Mouse (Mus musculus) right cerebral cortex, adult 2 months (tissue): ENCODE results near the gene Inpp5d.

Experiments
- DNase-seq, 2 experiments: peaks; one replicate each; pipeline ENCODE4 v3.0.0; 2021 to 2022; ENCODE audit warnings: low spot score in 2 of 2

Gene Inpp5d

DNA sequence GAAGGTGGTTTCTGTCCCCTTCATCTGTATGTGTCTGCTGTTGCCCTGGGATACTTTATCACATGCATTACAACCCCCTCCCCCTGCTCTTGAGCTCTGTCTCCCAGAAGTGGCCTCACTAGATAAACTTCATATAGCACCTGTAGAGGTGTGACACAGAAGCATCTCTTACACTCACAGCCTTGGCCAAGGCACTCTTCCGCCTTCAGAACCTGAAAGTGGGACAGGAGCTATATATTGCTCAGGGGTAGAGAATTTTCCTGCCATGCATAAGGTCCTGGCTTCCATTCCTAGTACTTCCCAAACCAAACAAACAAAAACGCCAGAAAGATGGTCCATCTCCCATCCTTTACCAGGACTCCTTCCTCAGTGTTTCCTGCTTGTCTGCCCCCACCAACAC lies 84.1 kb downstream of the Inpp5d start:
- DNase-seq: no peak

DNA sequence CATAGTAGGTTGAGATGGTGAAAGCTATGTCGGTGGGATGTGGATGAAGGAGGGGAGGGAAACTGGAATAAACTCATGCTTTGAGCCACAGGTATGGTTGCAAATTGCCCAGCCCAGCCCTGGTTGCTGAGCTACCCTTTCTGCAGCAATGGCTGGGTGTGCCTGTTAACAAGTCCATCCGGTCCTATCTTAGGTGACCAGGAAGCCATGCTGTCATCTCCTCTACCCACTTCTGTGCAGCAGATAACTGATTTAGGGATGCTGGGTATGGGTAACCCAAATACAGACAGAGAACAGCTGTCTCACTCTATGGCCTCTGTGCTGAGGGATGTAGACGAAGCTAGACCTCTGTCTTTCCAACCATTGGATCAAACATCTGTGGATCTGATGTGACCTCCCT lies 86.2 kb downstream of the Inpp5d start:
- DNase-seq: no peak

- DNase-seq: peak; percentile 66 to 74
Measured at GRCm38 (mm10) chr1:87709020-87709419, 88.9 kb downstream of the Inpp5d start.

DNA sequence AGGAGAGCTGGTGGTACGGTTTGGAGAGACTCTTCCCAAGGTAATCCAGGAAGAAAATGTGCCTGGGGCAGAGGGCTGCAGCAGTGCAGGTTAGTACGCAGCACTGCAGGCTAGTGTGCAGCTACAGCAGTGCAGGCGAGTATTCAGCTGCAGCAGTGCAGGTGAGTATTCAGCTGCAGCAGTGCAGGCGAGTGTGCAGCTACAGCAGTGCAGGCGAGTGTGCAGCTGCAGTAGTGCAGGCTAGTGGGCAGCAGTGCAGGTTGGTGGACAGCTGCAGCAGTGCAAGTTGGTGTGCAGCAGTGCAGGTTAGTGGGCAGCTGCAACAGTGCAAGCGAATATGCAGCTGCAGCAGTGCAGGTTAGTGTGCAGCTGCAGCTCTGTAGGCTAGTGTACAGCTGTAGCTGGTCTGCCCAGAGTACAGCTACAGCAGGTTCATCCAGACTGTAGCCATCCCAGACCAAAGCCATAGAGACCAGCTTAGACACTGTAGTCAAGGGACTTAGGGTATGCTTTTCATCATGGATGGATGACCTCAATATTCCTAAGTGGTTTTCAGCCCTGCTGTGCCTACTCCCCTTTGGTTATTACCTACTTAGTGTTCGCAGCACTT lies 89.7 kb downstream of the Inpp5d start:
- no peak for DNase-seq

- DNase-seq: no peak
Measured at GRCm38 (mm10) chr1:87711938-87712613, 92.0 kb downstream of the Inpp5d start.

DNA sequence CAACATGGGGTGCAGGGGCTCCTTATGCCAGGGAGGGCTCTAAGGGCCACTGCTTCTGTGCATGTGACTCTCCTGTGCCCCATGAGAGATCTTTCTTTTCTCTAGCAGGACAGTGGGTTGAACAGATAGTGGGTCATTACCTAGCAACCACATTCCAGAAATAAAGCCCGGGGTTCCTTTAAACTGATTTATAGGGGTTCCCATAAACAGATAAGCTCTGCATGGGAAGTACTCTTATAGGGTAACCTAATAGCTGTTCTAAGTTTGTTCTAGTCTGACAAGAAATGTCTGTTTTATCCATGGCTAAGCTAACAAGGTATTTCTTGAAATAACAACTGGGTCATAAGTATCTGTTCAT lies 92.5 kb downstream of the Inpp5d start:
- DNase-seq: no peak

DNA sequence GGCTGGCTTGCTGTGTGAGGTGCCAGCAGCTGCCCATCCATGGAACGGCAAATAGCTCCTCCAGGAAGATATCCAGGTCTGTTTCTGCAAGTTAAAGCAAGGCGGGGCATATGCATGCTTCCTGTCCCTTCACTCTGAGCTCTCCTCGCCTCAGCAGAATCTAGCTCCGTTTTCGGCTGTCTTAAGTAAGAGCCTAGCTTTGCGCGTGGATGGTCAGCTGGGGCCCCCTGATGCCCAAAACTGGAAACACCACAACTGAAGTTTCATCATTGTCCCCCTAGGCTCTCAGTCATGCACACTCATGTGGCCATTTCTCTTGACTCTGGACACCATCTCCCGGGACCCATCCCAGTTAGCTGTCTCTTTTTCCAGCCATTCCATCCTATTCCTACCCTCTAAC lies 101.3 kb downstream of the Inpp5d start:
- peak; percentile 67 to 69 for DNase-seq

GRCm38 (mm10) chr1:87722081-87722480 lies 102.0 kb downstream of the Inpp5d start:
- no peak for DNase-seq

- DNase-seq: no peak
Measured at GRCm38 (mm10) chr1:87723351-87723750, 103.2 kb downstream of the Inpp5d start.

GRCm38 (mm10) chr1:87729070-87729469 lies 109.0 kb downstream of the Inpp5d start:
- DNase-seq: no peak

- DNase-seq: no peak
Measured at GRCm38 (mm10) chr1:87729850-87730249, 109.7 kb downstream of the Inpp5d start.

DNA sequence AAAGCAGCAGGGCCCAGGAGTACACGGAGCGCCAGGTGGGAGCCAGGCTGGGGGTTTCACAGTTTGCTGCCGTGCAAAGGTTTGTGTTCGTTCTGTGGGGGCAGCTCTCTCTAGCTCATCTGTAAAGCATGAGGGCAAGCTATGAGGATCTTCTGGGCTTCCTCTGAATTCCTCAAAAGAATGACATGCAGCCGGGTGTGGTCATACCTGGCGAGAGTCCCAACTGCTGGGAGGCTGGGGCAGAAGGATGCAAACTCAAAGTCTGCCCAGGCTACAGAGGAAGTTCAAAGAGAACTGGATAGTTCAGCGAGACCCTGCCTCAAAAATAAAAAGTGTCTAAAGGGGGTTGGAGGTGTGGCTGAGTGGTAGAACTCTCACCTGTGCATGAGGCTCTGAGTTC lies 110.2 kb downstream of the Inpp5d start:
- no peak for DNase-seq

GRCm38 (mm10) chr1:87733212-87733611 lies 113.1 kb downstream of the Inpp5d start:
- peak; percentile 50 to 58 for DNase-seq

GRCm38 (mm10) chr1:87734153-87734552 lies 114.0 kb downstream of the Inpp5d start:
- peak; percentile 41 to 46 for DNase-seq

GRCm38 (mm10) chr1:87740584-87741290 lies 120.6 kb downstream of the Inpp5d start:
- DNase-seq: peak in 1 of 2 experiments; percentile 48

DNA sequence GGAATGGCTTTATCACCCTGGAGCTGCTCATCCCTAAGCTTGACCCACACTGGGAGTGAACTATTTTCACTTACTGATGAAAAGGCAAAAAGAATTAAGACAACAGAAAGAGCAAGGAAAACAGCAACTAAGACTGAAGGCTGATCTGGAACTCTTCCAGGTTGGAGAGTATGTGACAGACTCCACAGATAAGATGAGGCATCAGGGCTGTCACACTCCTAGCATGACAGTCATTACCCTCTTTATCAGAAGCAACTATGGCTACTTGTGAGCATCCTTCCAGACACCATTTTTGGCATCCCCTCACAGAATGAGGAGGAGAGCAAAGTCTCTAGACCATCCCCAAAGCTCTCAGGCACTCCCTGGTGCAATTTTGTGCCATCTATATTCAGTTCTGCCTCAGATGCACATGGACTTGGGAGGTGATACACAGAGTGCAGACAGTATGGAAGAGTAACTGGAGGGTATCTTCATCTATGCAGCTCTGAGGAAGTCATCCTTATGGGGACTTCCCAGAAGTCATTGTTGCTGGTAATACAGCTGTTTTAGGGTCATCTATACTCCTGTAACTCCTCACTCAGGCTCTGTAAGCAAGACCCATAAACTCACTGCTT lies 129.4 kb downstream of the Inpp5d start:
- DNase-seq: no peak

DNA sequence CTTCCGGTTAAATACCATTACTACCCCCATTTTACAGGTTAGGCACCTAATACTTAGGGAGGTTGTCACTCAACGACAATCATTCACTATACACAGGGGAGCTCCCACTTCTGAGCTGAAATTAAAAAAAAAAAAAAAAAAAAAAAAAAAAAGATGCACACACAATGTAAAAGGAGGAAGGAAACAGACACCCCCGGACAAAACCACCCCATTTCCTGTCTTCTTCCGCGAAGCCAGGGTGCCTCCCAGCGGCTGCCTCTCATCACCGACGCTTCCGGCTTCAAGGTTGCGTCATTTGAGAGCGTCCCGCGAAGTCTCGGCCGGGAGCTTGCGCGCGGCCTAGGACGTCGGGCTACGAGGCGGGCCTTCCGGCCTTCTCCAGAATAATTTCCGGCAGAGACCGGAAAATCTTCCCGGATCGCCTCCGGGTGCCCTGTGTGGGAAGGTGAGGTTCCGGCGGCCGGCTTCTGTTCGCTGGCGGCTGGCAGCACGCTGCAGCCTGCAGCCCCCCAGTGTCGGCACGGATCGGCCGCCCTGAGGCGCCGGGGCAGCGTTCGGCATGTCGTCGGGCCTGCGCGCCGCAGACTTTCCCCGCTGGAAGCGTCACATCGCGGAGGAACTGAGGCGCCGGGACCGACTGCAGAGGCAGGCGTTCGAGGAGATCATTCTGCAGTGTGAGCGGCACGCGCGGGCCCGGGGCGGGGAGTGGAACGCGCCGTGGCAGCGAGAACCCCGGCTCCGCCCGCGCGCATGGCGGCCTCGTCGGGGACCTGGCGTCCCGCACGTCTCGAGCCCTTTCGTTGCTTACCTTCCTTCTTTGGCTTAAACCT lies 135.7 kb downstream of the Inpp5d start, which contains the start of gene Atg16l1:
Atg16l1 (plus strand) TSS at position 230 of the 830 bp plus-strand sequence.
- peak; percentile 97 to 98 for DNase-seq

- DNase-seq: no peak
Measured at GRCm38 (mm10) chr1:87763821-87764220, 143.7 kb downstream of the Inpp5d start.

DNA sequence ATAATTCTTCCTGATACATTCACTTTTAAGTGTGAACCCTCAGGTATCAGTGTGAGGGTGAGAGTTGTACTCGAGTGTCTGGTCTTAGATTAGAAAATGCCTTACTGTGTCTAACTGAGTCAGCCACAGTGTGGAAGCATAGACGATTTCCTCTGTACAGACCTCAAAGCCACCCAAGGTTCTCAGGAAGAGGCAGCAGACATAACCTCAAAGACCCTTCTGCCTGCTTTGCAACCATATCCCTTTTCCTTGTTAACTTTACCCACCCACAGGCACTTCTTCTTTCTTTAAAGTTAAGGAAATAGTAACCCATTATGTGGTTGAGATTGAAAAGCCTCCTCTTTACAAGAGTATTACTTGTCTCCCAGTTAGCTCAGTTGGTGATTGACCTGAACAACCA lies 145.6 kb downstream of the Inpp5d start:
- DNase-seq: no peak

GRCm38 (mm10) chr1:87766233-87766632 lies 146.1 kb downstream of the Inpp5d start:
- DNase-seq: peak in 1 of 2 experiments; percentile 28

DNA sequence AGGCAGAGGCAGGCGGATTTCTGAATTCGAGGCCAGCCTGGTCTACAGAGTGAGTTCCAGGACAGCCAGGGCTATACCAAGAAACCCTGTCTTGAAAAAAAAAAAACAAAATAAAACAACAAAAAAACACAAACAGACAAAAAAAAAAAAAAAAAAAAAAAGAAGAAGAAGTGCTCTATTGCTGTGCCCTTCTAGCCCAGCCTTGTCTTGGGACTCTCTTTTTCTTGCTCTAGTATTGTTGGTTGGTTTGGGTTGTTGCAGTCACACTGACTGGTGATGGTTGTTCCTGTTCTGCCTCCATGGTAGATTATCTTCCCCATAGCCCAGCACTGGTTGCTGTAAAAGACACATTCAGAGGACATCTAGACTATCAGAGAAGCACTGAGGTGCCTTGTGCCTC lies 149.2 kb downstream of the Inpp5d start:
- DNase-seq: no peak
